Mouse (Mus musculus) ES-E14 (cell line): ENCODE results near the gene Magi1. TPM values are rescaled to one million over a fixed set of nuclear protein-coding genes. Genes with fewer than 3 reads are reported as not detected.

Source experiments
- DNase-seq: peaks from one replicate; pipeline ENCODE4 v3.0.0-alpha.2; 2013; ENCODE audit warnings: low read depth, low spot score
- H3K27ac ChIP-seq: 2 replicates; pipeline ENCODE4 v1.5.1; 2012; ENCODE audit warnings: low read depth, mild to moderate bottlenecking, low read length, moderate library complexity, mixed read lengths; ENCODE audit not compliant: poor library complexity, insufficient read depth, severe bottlenecking
- H3K36me3 ChIP-seq: 2 replicates; pipeline ENCODE4 v1.6.1; 2012; ENCODE audit warnings: mild to moderate bottlenecking, low read length, moderate library complexity, mixed read lengths; ENCODE audit not compliant: control insufficient read depth, poor library complexity, insufficient read depth, severe bottlenecking
- H3K4me1 ChIP-seq, 2 experiments: fragments of 150-350 bp in 1 of 2; sonication (generic) in 1 of 2; 2 replicates each; pipeline ENCODE4 v1.6.1; 2012; ENCODE audit warnings: low read length in 2 of 2, mild to moderate bottlenecking in 1 of 2, mixed read lengths in 1 of 2; ENCODE audit not compliant: control insufficient read depth in 2 of 2, insufficient read depth in 2 of 2, poor library complexity in 1 of 2
- H3K4me3 ChIP-seq, 2 experiments: fragments of 150-350 bp in 1 of 2; sonication (generic) in 1 of 2; 2 replicates each; pipeline ENCODE4 v1.5.1; 2012; ENCODE audit warnings: low read length in 2 of 2, low read depth in 1 of 2, mild to moderate bottlenecking in 1 of 2, mixed read lengths in 1 of 2; ENCODE audit not compliant: insufficient read depth in 1 of 2, poor library complexity in 1 of 2, severe bottlenecking in 1 of 2
- H3K9ac ChIP-seq: 2 replicates; pipeline ENCODE4 v1.6.1; 2012; ENCODE audit warnings: low read depth, mild to moderate bottlenecking, low read length, mixed read lengths; ENCODE audit not compliant: poor library complexity, insufficient read depth, severe bottlenecking
- H3K9me3 ChIP-seq: fragments of 150-350 bp; sonication (generic); 2 replicates; pipeline ENCODE4 v1.6.1; 2012; ENCODE audit warnings: low read depth, mild to moderate bottlenecking, low read length; ENCODE audit not compliant: control insufficient read depth, insufficient read depth
- CHD2 ChIP-seq: IDR thresholded peaks from 2 replicates; pipeline ENCODE4 v1.6.1; 2014; ENCODE audit warnings: mild to moderate bottlenecking, low read depth, low read length, inconsistent platforms
- HCFC1 ChIP-seq: IDR thresholded peaks from 2 replicates; pipeline ENCODE4 v1.6.1; 2012; ENCODE audit warnings: low read length, inconsistent platforms, borderline replicate concordance; ENCODE audit not compliant: insufficient read depth
- MAFK ChIP-seq: IDR thresholded peaks from 2 replicates; pipeline ENCODE4 v1.6.1; 2014; ENCODE audit warnings: mild to moderate bottlenecking, low read depth, low read length, inconsistent platforms; ENCODE audit not compliant: insufficient read depth
- ZC3H11A ChIP-seq: IDR thresholded peaks from 2 replicates; pipeline ENCODE4 v1.6.1; 2012; ENCODE audit warnings: low read depth, mild to moderate bottlenecking, inconsistent platforms, low read length, borderline replicate concordance
- ZNF384 ChIP-seq: IDR thresholded peaks from 2 replicates; pipeline ENCODE4 v1.6.1; 2012; ENCODE audit warnings: low read depth, low read length, inconsistent platforms
- in situ Hi-C, 2 experiments: fragments of 600-800 bp; cut with MboI; formaldehyde crosslinking; loops; one replicate each; pipeline ENCODE4 v1.15.1; 2025; ENCODE audit warnings: low sequenced_read_pairs in 2 of 2, inconsistent platforms in 1 of 2; ENCODE audit not compliant: unreplicated experiment in 2 of 2
- total RNA-seq: library from RNA; depleted of rRNA; stranded (reverse); fragments of 300-350 nt; gene quantifications from 2 replicates; pipeline ENCODE4 v1.2.3, GENCODE M21; 2012

Gene Magi1
- total RNA-seq, 1 experiment = 14.6 TPM

- in situ Hi-C loops = no loop called here
- no peaks in the 10 kb centered on the region for H3K36me3 ChIP-seq
- peaks cover 17 to 19% of the 10 kb centered on the region in 2 experiments for H3K4me1 ChIP-seq
- no peaks in the 10 kb centered on the region for H3K9me3 ChIP-seq
- DNase-seq = no peak
- no peak overlapping the region for H3K4me3 ChIP-seq
- H3K27ac ChIP-seq = no peak overlapping the region
- TF ChIP-seq HCFC1 = no peak
- no peak for TF ChIP-seq CHD2
- TF ChIP-seq ZNF384 = no peak
- no peak for TF ChIP-seq MAFK
- TF ChIP-seq ZC3H11A = no peak
- no peak overlapping the region for H3K9ac ChIP-seq
These were observed 96.9 kb downstream of the Magi1 start for GRCm38 (mm10) chr6:94186628-94187319.

GRCm38 (mm10) chr6:94184268-94184667 is 99.4 kb downstream of the Magi1 start:
- Histone ChIP-seq H3K36me3 (no peaks in the 10 kb centered on the region), H3K4me1 (peaks cover 19 to 26% of the 10 kb centered on the region in 2 experiments), H3K4me3 (no peak overlapping the region), H3K9me3 (no peaks in the 10 kb centered on the region), H3K27ac (no peak overlapping the region; the same call in 1 of the 2 replicates), H3K9ac (no peak overlapping the region)
- no peak for DNase-seq
- TF ChIP-seq ZC3H11A (no peak), MAFK (no peak), ZNF384 (no peak), HCFC1 (no peak), CHD2 (no peak)
- in situ Hi-C loops = no loop called here

- no peak for DNase-seq
- no peak for TF ChIP-seq CHD2
- no peak for TF ChIP-seq ZC3H11A
- no peak for TF ChIP-seq HCFC1
- Histone ChIP-seq H3K4me3 (0 out of 4 replicates have a peak overlapping the region, but pooled peaks of 1 of the 2 experiments have one; percentile 22), H3K27ac (peak overlapping the region; percentile 59), H3K4me1 (peaks cover 20 to 28% of the 10 kb centered on the region in 2 experiments), H3K9ac (no peak overlapping the region; the same call in 1 of the 2 replicates), H3K36me3 (no peaks in the 10 kb centered on the region), H3K9me3 (no peaks in the 10 kb centered on the region)
- in situ Hi-C loops = no loop called here
These were observed 100.3 kb downstream of the Magi1 start for GRCm38 (mm10) chr6:94183354-94183851.

GRCm38 (mm10) chr6:94181673-94182255 is 102.0 kb downstream of the Magi1 start:
- Histone ChIP-seq H3K4me1 (peaks cover 31 to 35% of the 10 kb centered on the region in 2 experiments), H3K9me3 (no peaks in the 10 kb centered on the region), H3K27ac (no peak overlapping the region), H3K4me3 (no peak overlapping the region), H3K9ac (no peak overlapping the region), H3K36me3 (no peaks in the 10 kb centered on the region)
- in situ Hi-C loops = no loop called here
- DNase-seq = no peak
- TF ChIP-seq ZC3H11A (no peak), HCFC1 (no peak), MAFK (no peak), ZNF384 (no peak), CHD2 (no peak)
